Mouse (Mus musculus): ENCODE measurements around the gene 9130213A22Rik.

- TF ChIP-seq POLR2A (IDR thresholded peaks at IDR 0.05; ENCODE audit: low read depth, low read length) (no peak), CTCF (conservative IDR thresholded peaks at IDR 0.05; ENCODE audit: insufficient read depth, insufficient read length, low read depth, low read length) (peak; percentile 79)
Measured at GRCm38 (mm10) chr11:69171626-69172025, 49.2 kb upstream of the 9130213A22Rik start.
